Mouse (Mus musculus): ENCODE data around the gene Tpsg1.

- TF ChIP-seq CTCF (IDR thresholded peaks at IDR 0.05; ENCODE audit: low read depth): no peak
- no peak for TF ChIP-seq EP300 (optimal IDR thresholded peaks at IDR 0.05)
These were observed 47.1 kb downstream of the Tpsg1 start for GRCm38 (mm10) chr17:25416219-25416618.

All from stomach, postnatal 0 days (tissue).